Mouse (Mus musculus): ENCODE results near the gene Vapa. TPM values are rescaled to one million over a fixed set of nuclear protein-coding genes. Genes with fewer than 3 reads are reported as not detected.

Vapa gene
- polyA plus RNA-seq (2012; rRNA removed): 62.7 and 66.4 TPM in 2 replicates

GRCm38 (mm10) chr17:65613463-65614412 lies at the start of gene Vapa:
Gene Vapa, minus strand, starts transcription at chr17:65613555.

DNA sequence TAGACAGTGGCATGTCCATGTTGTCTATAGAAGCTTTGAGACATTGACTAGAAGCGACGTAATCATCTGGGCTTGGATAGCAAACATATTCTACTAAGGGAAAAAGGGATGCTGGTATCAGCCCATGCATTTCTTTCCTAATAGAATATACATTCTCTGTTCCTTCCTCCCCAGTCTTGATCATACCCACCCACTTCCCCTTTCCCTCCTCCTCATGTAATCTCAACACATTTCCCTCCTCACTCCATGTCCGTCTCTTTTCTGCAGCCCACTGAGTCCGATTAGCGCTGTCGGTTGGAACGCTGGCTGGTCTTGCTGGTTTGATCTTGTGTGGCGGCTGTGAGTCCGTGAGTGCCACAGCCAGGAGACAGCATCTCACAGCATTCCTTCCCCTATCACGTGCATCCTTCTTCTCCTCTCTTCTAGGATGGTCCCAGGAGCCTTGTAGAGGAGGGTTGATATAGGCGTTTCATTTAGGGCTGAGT lies 28.4 kb upstream of the Vapa start, which contains the start of gene Txndc2:
Gene Txndc2, minus strand, starts transcription at position 435 of the 485 bp plus-strand sequence.

DNA sequence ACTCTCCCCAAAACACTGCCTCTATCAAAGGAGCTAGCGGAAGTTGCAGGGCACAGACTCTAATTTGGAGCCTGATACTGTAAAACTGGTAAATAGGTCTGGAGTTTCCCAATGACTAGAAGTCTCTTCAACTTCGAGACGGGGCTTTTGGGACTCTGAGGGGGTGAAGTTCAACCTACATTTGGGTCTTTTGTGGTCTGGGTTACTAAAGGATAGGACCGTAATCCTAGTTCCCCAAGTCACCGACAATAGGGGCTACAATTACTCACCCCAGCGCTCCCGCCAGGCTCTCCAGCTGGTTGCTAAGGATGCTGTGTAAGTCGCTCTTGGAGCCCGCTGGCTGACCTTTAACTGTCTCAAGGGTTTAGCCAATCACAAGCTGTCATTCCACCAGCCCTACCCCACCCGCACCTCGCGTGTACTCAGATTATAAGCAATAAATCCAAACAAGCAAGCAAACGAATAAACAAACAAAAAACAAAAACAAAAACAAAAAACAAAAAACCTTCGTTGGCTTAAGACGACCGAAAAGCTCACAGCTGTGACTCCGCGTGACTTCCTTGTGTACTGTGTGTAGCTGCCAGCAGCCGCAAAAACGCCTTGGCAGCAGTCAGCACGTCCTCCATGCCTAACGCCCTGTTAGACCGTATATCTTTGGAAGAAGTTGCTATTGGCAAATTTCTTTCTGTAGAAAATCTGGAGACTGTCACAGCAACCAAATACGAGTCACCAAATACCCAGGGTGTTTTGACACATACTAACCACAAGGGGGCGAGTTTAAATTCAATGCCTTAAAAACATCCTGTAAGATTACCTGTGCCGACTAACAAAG lies 72.7 kb downstream of the Vapa start, which contains the start of gene Tmem232:
Gene Tmem232, minus strand, starts transcription at position 342 of the 832 bp plus-strand sequence.

Other genes with a start within 250 kb of the Vapa start
- gene Tmem232, start 72.8 kb downstream of the Vapa start, polyA plus RNA-seq (2012; rRNA removed): 0.07 TPM in 2 replicates
- 0.06 and 0.15 TPM in 2 replicates for gene Txndc2, start 28.6 kb upstream of the Vapa start, polyA plus RNA-seq (2012; rRNA removed)
- gene Rab31, start 159.2 kb upstream of the Vapa start, polyA plus RNA-seq (2012; rRNA removed): 34.7 and 42.3 TPM in 2 replicates
- 83.8 and 109 TPM in 2 replicates for gene Ppp4r1, start 169.0 kb upstream of the Vapa start, polyA plus RNA-seq (2012; rRNA removed)